Mouse (Mus musculus) liver, postnatal 0 days (tissue): ENCODE measurements around the gene Klhl33.

Source experiments
- CTCF ChIP-seq: sonication (generic); IDR thresholded peaks from 2 replicates; pipeline ENCODE4 v1.5.1; 2016; ENCODE audit warnings: antibody characterized with exemption, low read depth
- EP300 ChIP-seq: IDR thresholded peaks from 2 replicates; pipeline ENCODE4 v1.6.1; 2016; ENCODE audit warnings: antibody characterized with exemption, low read depth, mild to moderate bottlenecking

GRCm38 (mm10) chr14:50896747-50897373 is 447 bp downstream of the Klhl33 start:
- TF ChIP-seq EP300 (no peak), CTCF (no peak)
